Mouse (Mus musculus): ENCODE measurements at regions not wholly inside any gene's neighbourhood (a gene's known extent, or its start where the extent isn't known, plus 50 kb on each side); places are given as distances from the start of the nearest gene placed in this dataset.

DNA sequence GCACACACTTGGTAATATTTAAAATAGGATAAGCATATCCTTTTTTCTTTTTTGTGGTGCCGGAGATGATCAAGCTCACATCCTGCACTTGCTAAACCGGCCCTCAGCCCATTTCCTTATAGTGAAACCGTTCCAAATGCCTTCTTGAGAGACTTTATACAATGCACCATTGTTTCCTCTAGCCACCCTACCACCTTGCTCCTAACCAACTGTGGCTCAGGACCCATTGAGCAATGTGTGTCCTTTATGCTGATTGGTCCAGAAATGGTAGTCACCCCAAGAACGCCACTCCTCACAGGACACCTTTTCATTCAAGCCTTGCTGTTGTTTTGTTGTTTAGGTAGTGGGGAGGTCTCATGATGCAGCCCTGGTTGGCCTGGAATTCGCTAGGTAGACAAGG, 110.3 kb upstream of the Rreb1 start:
- no peaks in the 10 kb centered on the region for H3K36me3 ChIP-seq (ENCODE audit: insufficient read depth, low read length)
- DNase-seq (ENCODE audit: low spot score) = no peak
- no peak for ATAC-seq
- no peak overlapping the region for H3K27ac ChIP-seq
- H3K9me3 ChIP-seq (ENCODE audit: low read length) = no peaks in the 10 kb centered on the region
- WGBS = 77% methylated on average over 5 of the region's 5 CpGs
- H3K4me2 ChIP-seq (ENCODE audit: low read depth, low read length) = no peak overlapping the region
- no peak for TF ChIP-seq CTCF (IDR thresholded peaks at IDR 0.05; ENCODE audit: low read depth)
- no peak overlapping the region for H3K4me3 ChIP-seq (ENCODE audit: low read length)
- no peaks in the 10 kb centered on the region for H3K4me1 ChIP-seq (ENCODE audit: insufficient read depth, low read length)
- no peaks in the 10 kb centered on the region for H3K27me3 ChIP-seq (ENCODE audit: insufficient read depth, low read length)
- no peak overlapping the region for H3K9ac ChIP-seq (replicated peaks; ENCODE audit: low read length)

DNA sequence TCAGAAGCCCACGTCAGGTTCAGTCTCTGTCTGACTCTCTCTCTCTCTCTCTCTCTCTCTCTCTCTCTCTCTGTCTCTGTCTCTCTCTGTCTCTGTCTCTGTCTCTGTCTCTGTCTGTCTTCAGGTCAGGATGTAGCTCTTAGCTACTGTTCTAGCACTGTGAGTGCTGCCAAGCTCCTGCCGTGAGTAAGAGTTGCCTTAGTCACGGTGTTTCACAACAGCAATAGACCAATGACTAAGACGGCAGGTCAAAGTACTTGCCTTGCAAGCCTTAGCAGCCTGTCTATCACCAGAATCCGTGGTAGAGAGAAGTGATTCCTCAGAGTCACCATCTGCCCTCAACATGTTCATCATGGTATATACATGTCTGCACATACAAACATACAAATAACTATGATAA, 107.1 kb upstream of the Rreb1 start:
- no peak overlapping the region for H3K9ac ChIP-seq (replicated peaks; ENCODE audit: low read length)
- no peaks in the 10 kb centered on the region for H3K27me3 ChIP-seq (ENCODE audit: insufficient read depth, low read length)
- H3K4me3 ChIP-seq (ENCODE audit: low read length) = no peak overlapping the region
- H3K9me3 ChIP-seq (ENCODE audit: low read length) = no peaks in the 10 kb centered on the region
- no peak for TF ChIP-seq CTCF (IDR thresholded peaks at IDR 0.05; ENCODE audit: low read depth)
- H3K27ac ChIP-seq = no peak overlapping the region
- 66% methylated on average over 5 of the region's 5 CpGs for WGBS
- DNase-seq (ENCODE audit: low spot score) (no peak), ATAC-seq (no peak)
- no peaks in the 10 kb centered on the region for H3K4me1 ChIP-seq (ENCODE audit: insufficient read depth, low read length)
- no peaks in the 10 kb centered on the region for H3K36me3 ChIP-seq (ENCODE audit: insufficient read depth, low read length)
- no peak overlapping the region for H3K4me2 ChIP-seq (ENCODE audit: low read depth, low read length)

DNA sequence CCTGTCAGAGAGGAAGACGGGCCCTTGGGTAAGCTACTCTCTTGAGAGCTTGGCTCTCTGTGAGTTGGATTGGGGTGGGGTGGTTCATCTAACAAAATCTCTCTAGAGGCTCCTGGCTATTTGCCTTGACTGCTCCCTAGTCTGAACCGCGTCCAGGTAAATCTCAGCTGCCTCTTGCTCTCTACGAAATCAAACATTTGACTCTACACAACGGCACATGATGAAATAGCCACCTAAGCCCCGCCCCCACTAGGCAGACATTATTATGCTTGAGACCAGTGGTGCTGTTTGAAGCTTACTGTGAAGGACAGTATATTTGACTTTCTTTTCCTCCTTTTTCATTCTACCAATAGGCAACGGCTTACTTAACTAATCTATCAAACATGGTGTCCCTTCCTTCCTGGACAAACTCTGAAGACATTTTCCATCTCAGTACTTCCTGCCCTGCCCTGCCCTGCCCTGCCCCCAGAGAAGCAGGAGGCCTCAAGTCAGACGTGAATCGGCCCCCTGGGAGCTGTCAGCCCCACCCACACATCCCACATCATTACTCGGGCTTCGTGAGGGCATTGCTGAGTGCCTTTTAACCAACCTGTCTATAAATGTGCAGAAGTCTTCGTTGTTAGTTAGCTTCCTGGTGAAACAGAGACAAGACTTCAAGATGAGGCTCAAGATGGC, 103.4 kb upstream of the Rreb1 start:
- ATAC-seq (no peak), DNase-seq (ENCODE audit: low spot score) (no peak)
- 74% methylated on average over 12 of the region's 12 CpGs for WGBS
- TF ChIP-seq CTCF (IDR thresholded peaks at IDR 0.05; ENCODE audit: low read depth) = no peak
- H3K4me2 ChIP-seq (ENCODE audit: low read depth, low read length) = no peak overlapping the region
- no peak overlapping the region for H3K27ac ChIP-seq
- no peaks in the 10 kb centered on the region for H3K36me3 ChIP-seq (ENCODE audit: insufficient read depth, low read length)
- H3K9ac ChIP-seq (replicated peaks; ENCODE audit: low read length) = no peak overlapping the region
- H3K9me3 ChIP-seq (ENCODE audit: low read length) = no peaks in the 10 kb centered on the region
- H3K4me1 ChIP-seq (ENCODE audit: insufficient read depth, low read length) = no peaks in the 10 kb centered on the region
- no peaks in the 10 kb centered on the region for H3K27me3 ChIP-seq (ENCODE audit: insufficient read depth, low read length)
- H3K4me3 ChIP-seq (ENCODE audit: low read length) = no peak overlapping the region

DNA sequence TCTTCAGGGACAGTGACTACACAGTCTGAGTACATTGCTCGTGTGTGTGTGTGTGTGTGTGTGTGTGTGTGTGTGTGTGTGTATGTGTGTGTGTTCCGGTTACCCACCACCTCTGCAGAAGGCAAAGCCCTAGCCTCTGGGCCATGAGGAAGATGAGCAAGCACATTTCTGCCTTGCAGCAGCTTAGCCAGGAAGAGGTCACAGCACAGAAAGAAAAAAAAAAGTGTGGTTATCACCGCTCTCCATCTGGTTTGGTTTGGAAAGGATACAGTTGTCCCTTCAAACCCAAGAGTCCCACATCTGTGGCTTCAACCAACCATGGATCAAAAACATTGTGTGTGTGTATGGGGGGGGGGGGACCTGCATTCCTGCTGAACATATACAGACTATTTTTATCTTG, 102.5 kb upstream of the Rreb1 start:
- 80% methylated on average over 3 of the region's 3 CpGs for WGBS

DNA sequence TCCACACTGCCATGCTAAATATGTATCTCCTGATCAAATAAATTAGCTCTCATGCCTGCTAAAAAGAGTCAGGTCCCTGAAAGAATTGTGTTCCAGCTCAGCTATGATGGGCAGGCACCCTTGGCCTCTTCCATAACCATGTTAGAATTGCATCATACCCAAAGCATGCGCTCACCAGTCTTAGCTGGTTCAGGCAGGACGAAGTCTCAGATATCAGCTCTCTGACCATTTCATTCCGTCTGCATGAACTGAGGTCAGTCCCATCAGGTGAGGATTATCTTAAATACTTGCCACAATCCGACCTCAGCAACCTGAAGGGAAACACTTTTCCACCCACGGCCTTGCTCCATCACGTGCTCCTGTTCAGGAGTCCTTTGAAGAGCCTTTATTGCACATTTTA, 101.3 kb upstream of the Rreb1 start:
- H3K4me3 ChIP-seq (ENCODE audit: low read length) = no peak overlapping the region
- no peaks in the 10 kb centered on the region for H3K36me3 ChIP-seq (ENCODE audit: insufficient read depth, low read length)
- peaks cover 4% of the 10 kb centered on the region; the same call in 1 of the 2 replicates for H3K4me1 ChIP-seq (ENCODE audit: insufficient read depth, low read length)
- 87% methylated on average over 6 of the region's 6 CpGs for WGBS
- ATAC-seq = no peak
- DNase-seq (ENCODE audit: low spot score) = no peak
- no peak overlapping the region for H3K9ac ChIP-seq (replicated peaks; ENCODE audit: low read length)
- no peak for TF ChIP-seq CTCF (IDR thresholded peaks at IDR 0.05; ENCODE audit: low read depth)
- H3K27me3 ChIP-seq (ENCODE audit: insufficient read depth, low read length) = no peaks in the 10 kb centered on the region
- H3K4me2 ChIP-seq (ENCODE audit: low read depth, low read length) = no peak overlapping the region
- no peak overlapping the region for H3K27ac ChIP-seq
- H3K9me3 ChIP-seq (ENCODE audit: low read length) = no peaks in the 10 kb centered on the region

More for the DNA sequence above, 102.5 kb upstream of the Rreb1 start:
- TF ChIP-seq CTCF (IDR thresholded peaks at IDR 0.05; ENCODE audit: low read depth) = no peak
- Histone ChIP-seq H3K4me2 (ENCODE audit: low read depth, low read length) (no peak overlapping the region), H3K27ac (no peak overlapping the region), H3K9ac (replicated peaks; ENCODE audit: low read length) (no peak overlapping the region), H3K9me3 (ENCODE audit: low read length) (no peaks in the 10 kb centered on the region), H3K4me3 (ENCODE audit: low read length) (no peak overlapping the region), H3K4me1 (ENCODE audit: insufficient read depth, low read length) (peaks cover 1% of the 10 kb centered on the region; the same call in 1 of the 2 replicates), H3K27me3 (ENCODE audit: insufficient read depth, low read length) (no peaks in the 10 kb centered on the region), H3K36me3 (ENCODE audit: insufficient read depth, low read length) (no peaks in the 10 kb centered on the region)
- DNase-seq (ENCODE audit: low spot score) (no peak), ATAC-seq (no peak)

DNA sequence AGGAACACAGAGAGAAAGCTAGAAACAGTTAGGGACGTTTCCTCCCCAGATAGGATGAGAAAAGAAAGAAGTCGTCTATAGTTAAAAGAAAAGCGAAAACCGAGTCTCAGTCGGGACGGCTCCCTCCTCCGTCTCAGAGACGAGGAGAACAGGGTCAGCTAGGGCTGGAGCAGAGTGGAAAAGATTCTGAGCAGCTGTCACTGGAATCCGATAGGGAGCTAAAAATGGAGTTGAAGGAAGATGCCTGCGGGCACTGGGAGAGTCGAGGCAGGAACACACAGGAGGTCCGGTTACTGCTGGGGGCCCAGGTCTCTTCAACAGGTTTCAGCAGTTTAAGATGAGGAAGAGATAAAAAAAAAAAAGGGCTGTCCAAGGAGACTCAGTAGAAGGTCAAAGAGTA, 99.9 kb upstream of the Rreb1 start:
- ATAC-seq (no peak), DNase-seq (ENCODE audit: low spot score) (no peak)
- Histone ChIP-seq H3K4me2 (ENCODE audit: low read depth, low read length) (no peak overlapping the region), H3K4me3 (ENCODE audit: low read length) (no peak overlapping the region), H3K9ac (replicated peaks; ENCODE audit: low read length) (no peak overlapping the region), H3K27me3 (ENCODE audit: insufficient read depth, low read length) (no peaks in the 10 kb centered on the region), H3K36me3 (ENCODE audit: insufficient read depth, low read length) (no peaks in the 10 kb centered on the region), H3K9me3 (ENCODE audit: low read length) (no peaks in the 10 kb centered on the region), H3K4me1 (ENCODE audit: insufficient read depth, low read length) (peaks cover 4% of the 10 kb centered on the region; the same call in 1 of the 2 replicates), H3K27ac (no peak overlapping the region)
- TF ChIP-seq CTCF (IDR thresholded peaks at IDR 0.05; ENCODE audit: low read depth) = no peak
- 82% methylated on average over 12 of the region's 12 CpGs for WGBS

DNA sequence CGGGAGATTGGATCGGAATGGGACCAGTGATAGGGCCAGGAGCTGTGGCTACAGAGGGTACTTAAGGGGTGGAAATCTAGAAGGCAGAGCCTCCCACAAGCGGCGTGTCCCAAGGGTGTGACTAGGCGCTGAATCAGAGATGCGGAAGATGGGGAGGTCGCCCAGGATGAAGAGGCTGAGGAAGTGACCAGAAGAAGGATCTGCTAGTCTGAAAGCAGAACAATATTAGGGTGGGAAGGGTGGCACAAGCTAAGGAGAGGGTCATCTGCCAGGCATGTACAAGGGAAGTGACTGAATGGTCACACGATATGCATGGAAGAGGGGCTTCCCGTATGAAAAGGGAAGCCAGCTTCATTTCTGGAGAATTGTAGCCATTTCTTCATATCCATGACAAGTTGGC, 99.4 kb upstream of the Rreb1 start:
- no peak for TF ChIP-seq CTCF (IDR thresholded peaks at IDR 0.05; ENCODE audit: low read depth)
- no peaks in the 10 kb centered on the region for H3K36me3 ChIP-seq (ENCODE audit: insufficient read depth, low read length)
- H3K9me3 ChIP-seq (ENCODE audit: low read length) = no peaks in the 10 kb centered on the region
- 94% methylated on average over 9 of the region's 9 CpGs for WGBS
- ATAC-seq (no peak), DNase-seq (ENCODE audit: low spot score) (no peak)
- H3K4me2 ChIP-seq (ENCODE audit: low read depth, low read length) = no peak overlapping the region
- H3K27ac ChIP-seq = no peak overlapping the region
- no peaks in the 10 kb centered on the region for H3K27me3 ChIP-seq (ENCODE audit: insufficient read depth, low read length)
- H3K9ac ChIP-seq (replicated peaks; ENCODE audit: low read length) = no peak overlapping the region
- H3K4me1 ChIP-seq (ENCODE audit: insufficient read depth, low read length) = peaks cover 4% of the 10 kb centered on the region; the same call in 1 of the 2 replicates
- no peak overlapping the region for H3K4me3 ChIP-seq (ENCODE audit: low read length)

All from hindbrain, postnatal 0 days (tissue).